Mouse (Mus musculus): ENCODE data around the gene Rab11fip2. TPM values are rescaled to one million over a fixed set of nuclear protein-coding genes. Genes with fewer than 3 reads are reported as not detected.

Rab11fip2 gene
- 1 to 10 TPM; 8.6 to 9.8 TPM for total RNA-seq (2021)
- 2.5 and 5.3 TPM in 2 replicates for polyA plus RNA-seq (2012; rRNA removed)
- long read RNA-seq: 0 reads

DNA sequence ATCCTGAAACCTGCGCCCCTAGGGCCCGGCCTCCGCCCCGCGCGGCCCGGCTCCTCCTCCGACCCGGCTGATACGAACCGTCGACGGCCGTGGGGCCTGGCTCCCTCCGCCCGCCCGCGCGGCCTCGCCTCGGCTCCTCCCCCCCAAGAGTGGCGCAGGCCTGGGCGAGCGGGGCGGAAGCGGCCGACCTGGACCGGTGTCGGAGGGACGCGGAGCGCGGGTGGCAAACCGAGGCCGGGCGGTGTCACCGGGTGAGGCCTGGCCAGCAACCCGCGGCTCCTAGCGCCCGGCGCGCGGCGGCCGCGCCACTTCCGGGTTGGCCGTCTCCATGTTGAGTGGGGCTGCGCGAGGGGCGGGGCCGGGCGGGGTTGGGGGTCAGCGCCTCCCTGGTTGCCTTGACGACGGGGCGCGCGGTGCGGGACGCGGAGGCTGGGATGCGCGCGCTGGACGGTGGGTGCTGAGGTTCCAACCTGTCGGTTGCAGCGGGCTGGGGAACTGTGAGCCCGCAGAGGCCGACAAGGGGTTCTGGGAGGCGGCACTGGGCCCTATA, at the start of gene Rab11fip2:
TSS of gene Rab11fip2 (minus strand) at position 333 of the 550 bp plus-strand sequence.
- peak; percentile 92 to 93 for DNase-seq
- no peaks in the 10 kb centered on the region for H3K27me3 ChIP-seq (ENCODE audit: control insufficient read depth, insufficient read depth, low read length)
- peaks cover 2% of the 10 kb centered on the region for H3K36me3 ChIP-seq (ENCODE audit: control insufficient read depth, insufficient read depth, low read length)
- H3K9ac ChIP-seq (ENCODE audit: low read depth, low read length): peak within 1 kb of the TSS; percentile 100
- no peak for TF ChIP-seq EP300 (IDR thresholded peaks at IDR 0.05; ENCODE audit: insufficient read depth, low read depth, low read length)
- 0 out of 2 replicates have a peak, but pooled peaks have one; percentile 40 for TF ChIP-seq POLR2A (IDR thresholded peaks at IDR 0.05; ENCODE audit: insufficient read depth, low read depth, low read length)
- TF ChIP-seq CTCF (IDR thresholded peaks at IDR 0.05): no peak; the same call in 1 of the 2 replicates
- peak within 1 kb of the TSS; percentile 78 for H3K4me3 ChIP-seq
- intact Hi-C loops (cut with DNase I): loop anchor here (5.0 kb wide), 2 partner anchors 129 to 199 kb away; no protein-coding TSS in a partner anchor
- under 1% methylated on average over 68 of the region's 72 CpGs for WGBS
- peak within 1 kb of the TSS; percentile 97 for H3K27ac ChIP-seq
- 0 out of 2 replicates have a peak, but pooled peaks cover 1% of the 10 kb centered on the region for H3K79me2 ChIP-seq (replicated peaks; ENCODE audit: control insufficient read depth, insufficient read depth, low read length)
- peaks cover 3% of the 10 kb centered on the region for H3K4me1 ChIP-seq (ENCODE audit: control insufficient read depth, insufficient read depth, low read length)

DNA sequence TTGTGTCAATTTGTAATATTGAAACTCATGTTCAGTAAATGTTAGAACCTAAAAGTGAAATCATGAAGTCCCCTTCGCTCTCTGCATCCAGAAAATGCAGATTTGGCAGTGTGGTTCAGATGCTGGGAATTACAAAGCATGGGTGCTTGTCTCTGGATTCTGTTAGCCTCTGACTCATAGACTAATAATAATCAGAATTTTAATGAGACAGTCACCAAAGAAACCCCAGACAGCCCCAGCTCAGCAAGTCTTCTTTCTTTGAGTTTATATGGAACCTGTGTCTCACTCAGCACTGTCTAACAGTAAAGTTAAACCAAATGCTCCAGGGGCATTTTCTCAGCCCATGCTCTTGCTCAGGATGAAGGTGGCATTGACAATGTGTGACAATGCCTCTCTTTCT, 38.1 kb upstream of the Rab11fip2 start:
- Histone ChIP-seq H3K27me3 (ENCODE audit: control insufficient read depth, insufficient read depth, low read length) (no peaks in the 10 kb centered on the region), H3K27ac (no peak overlapping the region), H3K9ac (ENCODE audit: low read depth, low read length) (no peak overlapping the region), H3K79me2 (replicated peaks; ENCODE audit: control insufficient read depth, insufficient read depth, low read length) (no peaks in the 10 kb centered on the region), H3K4me1 (ENCODE audit: control insufficient read depth, insufficient read depth, low read length) (no peaks in the 10 kb centered on the region), H3K36me3 (ENCODE audit: control insufficient read depth, insufficient read depth, low read length) (no peaks in the 10 kb centered on the region), H3K4me3 (no peak overlapping the region)
- 86% methylated on average over 1 of the region's 1 CpGs for WGBS
- DNase-seq: no peak
- intact Hi-C loops (cut with DNase I): no loop called here
- TF ChIP-seq EP300 (IDR thresholded peaks at IDR 0.05; ENCODE audit: insufficient read depth, low read depth, low read length): no peak
- TF ChIP-seq CTCF (IDR thresholded peaks at IDR 0.05): no peak
- TF ChIP-seq POLR2A (IDR thresholded peaks at IDR 0.05; ENCODE audit: insufficient read depth, low read depth, low read length): no peak

GRCm38 (mm10) chr19:59954936-59955335, 11.5 kb upstream of the Rab11fip2 start:
- WGBS: 71% methylated on average over 3 of the region's 3 CpGs
- no peak for DNase-seq
- Histone ChIP-seq H3K79me2 (replicated peaks; ENCODE audit: control insufficient read depth, insufficient read depth, low read length) (no peaks in the 10 kb centered on the region), H3K27me3 (ENCODE audit: control insufficient read depth, insufficient read depth, low read length) (no peaks in the 10 kb centered on the region), H3K27ac (no peak overlapping the region), H3K9ac (ENCODE audit: low read depth, low read length) (no peak overlapping the region), H3K4me1 (ENCODE audit: control insufficient read depth, insufficient read depth, low read length) (no peaks in the 10 kb centered on the region), H3K4me3 (no peak overlapping the region), H3K36me3 (ENCODE audit: control insufficient read depth, insufficient read depth, low read length) (no peaks in the 10 kb centered on the region)
- intact Hi-C loops (cut with DNase I): no loop called here
- TF ChIP-seq EP300 (IDR thresholded peaks at IDR 0.05; ENCODE audit: insufficient read depth, low read depth, low read length): no peak
- TF ChIP-seq POLR2A (IDR thresholded peaks at IDR 0.05; ENCODE audit: insufficient read depth, low read depth, low read length): no peak
- no peak for TF ChIP-seq CTCF (IDR thresholded peaks at IDR 0.05)

DNA sequence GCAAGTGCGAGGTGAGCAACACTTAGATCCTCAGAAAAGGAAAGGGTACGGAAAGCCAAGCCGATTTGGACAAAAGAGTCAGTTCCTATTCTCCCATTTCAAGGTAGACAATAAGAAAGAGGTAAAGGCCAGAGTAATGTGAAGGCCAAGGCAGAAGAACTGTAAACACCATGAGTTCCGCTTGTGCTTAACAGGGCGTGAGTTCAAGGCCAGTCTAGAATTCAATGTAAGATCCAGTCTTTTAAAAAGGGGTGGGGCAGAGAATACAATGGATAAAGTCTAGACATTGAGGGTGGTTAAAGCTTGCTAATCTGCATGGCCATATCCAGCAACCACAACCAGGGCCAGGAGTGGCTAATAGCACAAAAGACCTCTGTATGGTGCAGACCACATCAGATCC, 6.3 kb upstream of the Rab11fip2 start:
- Histone ChIP-seq H3K4me1 (ENCODE audit: control insufficient read depth, insufficient read depth, low read length) (no peaks in the 10 kb centered on the region), H3K4me3 (no peak overlapping the region), H3K27ac (no peak overlapping the region), H3K79me2 (replicated peaks; ENCODE audit: control insufficient read depth, insufficient read depth, low read length) (no peaks in the 10 kb centered on the region), H3K9ac (ENCODE audit: low read depth, low read length) (no peak overlapping the region), H3K27me3 (ENCODE audit: control insufficient read depth, insufficient read depth, low read length) (no peaks in the 10 kb centered on the region), H3K36me3 (ENCODE audit: control insufficient read depth, insufficient read depth, low read length) (no peaks in the 10 kb centered on the region)
- TF ChIP-seq CTCF (IDR thresholded peaks at IDR 0.05) (no peak), EP300 (IDR thresholded peaks at IDR 0.05; ENCODE audit: insufficient read depth, low read depth, low read length) (no peak), POLR2A (IDR thresholded peaks at IDR 0.05; ENCODE audit: insufficient read depth, low read depth, low read length) (no peak)
- intact Hi-C loops (cut with DNase I): no loop called here
- WGBS: 92% methylated on average over 5 of the region's 5 CpGs
- no peak for DNase-seq

DNA sequence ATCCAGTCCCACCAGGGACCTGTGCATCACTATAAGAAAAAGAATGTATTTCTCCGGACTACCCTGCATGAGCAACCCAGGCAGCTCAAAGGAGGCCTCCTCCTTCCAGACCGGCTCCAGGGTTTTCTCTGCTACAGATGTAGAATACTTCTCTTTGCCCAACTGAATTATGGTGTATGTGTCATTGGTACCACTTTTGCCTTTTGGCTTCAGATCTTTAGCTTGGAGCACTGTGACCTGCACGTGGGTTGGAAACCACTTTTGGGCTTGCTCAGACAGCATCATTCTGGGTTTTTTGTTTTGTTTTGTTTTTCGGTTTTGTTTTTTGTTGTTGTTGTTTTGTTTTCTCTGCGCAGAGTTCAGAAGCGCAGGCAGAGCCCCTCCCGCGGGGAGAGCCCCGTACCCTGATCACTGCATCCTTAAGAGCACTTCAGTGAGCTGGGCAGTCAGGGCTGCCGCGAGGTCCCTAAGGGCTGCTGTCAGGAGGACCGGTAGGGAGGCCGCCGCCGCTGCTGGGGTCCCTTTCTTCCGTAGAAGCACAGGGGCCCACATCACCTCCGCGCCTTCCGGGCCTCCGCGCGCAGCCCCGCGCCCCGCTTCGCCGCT, 635 bp downstream of the Rab11fip2 start:
- H3K4me3 ChIP-seq: peak overlapping the region; percentile 78
- peaks cover 2% of the 10 kb centered on the region for H3K36me3 ChIP-seq (ENCODE audit: control insufficient read depth, insufficient read depth, low read length)
- peak overlapping the region; percentile 97 for H3K27ac ChIP-seq
- 0 out of 2 replicates have a peak, but pooled peaks cover 1% of the 10 kb centered on the region for H3K79me2 ChIP-seq (replicated peaks; ENCODE audit: control insufficient read depth, insufficient read depth, low read length)
- peak overlapping the region; percentile 100 for H3K9ac ChIP-seq (ENCODE audit: low read depth, low read length)
- peaks cover 3% of the 10 kb centered on the region for H3K4me1 ChIP-seq (ENCODE audit: control insufficient read depth, insufficient read depth, low read length)
- no peak for TF ChIP-seq EP300 (IDR thresholded peaks at IDR 0.05; ENCODE audit: insufficient read depth, low read depth, low read length)
- 0 out of 2 replicates have a peak, but pooled peaks have one; percentile 20 for TF ChIP-seq CTCF (IDR thresholded peaks at IDR 0.05)
- intact Hi-C loops (cut with DNase I): loop anchor here (5.0 kb wide), 2 partner anchors 129 to 199 kb away; no protein-coding TSS in a partner anchor
- 2% methylated on average over 27 of the region's 27 CpGs for WGBS
- H3K27me3 ChIP-seq (ENCODE audit: control insufficient read depth, insufficient read depth, low read length): no peaks in the 10 kb centered on the region
- no peak for DNase-seq

DNA sequence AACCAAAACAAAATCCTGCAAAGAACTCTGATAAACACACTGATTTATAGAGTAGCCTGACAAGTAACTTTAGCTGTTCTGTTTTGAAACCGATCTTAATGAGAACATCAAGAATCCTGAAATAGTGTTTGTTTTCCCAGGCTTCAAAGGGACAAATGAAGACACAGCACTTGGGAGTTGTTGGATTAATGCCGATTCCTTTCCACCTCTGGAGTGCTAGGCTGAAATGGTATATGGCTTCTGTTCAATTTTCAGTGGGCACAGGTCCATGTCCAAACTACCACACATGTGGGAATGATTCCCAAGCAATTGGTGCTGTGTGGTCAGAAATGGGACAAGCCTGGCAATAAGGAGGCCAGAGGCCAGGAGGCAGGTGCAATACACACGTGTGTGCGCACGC, 3.7 kb downstream of the Rab11fip2 start:
- H3K79me2 ChIP-seq (replicated peaks; ENCODE audit: control insufficient read depth, insufficient read depth, low read length): 0 out of 2 replicates have a peak, but pooled peaks cover 1% of the 10 kb centered on the region
- H3K4me1 ChIP-seq (ENCODE audit: control insufficient read depth, insufficient read depth, low read length): peaks cover 3% of the 10 kb centered on the region
- H3K27me3 ChIP-seq (ENCODE audit: control insufficient read depth, insufficient read depth, low read length): no peaks in the 10 kb centered on the region
- intact Hi-C loops (cut with DNase I): loop anchor here (2.0 to 5.0 kb wide), 3 partner anchors 133 to 287 kb away; partner anchors contain the start of gene Fam204a
- TF ChIP-seq CTCF (IDR thresholded peaks at IDR 0.05) (no peak), EP300 (IDR thresholded peaks at IDR 0.05; ENCODE audit: insufficient read depth, low read depth, low read length) (no peak), POLR2A (IDR thresholded peaks at IDR 0.05; ENCODE audit: insufficient read depth, low read depth, low read length) (no peak)
- H3K36me3 ChIP-seq (ENCODE audit: control insufficient read depth, insufficient read depth, low read length): peaks cover 2% of the 10 kb centered on the region
- H3K4me3 ChIP-seq: no peak overlapping the region
- no peak overlapping the region for H3K27ac ChIP-seq
- DNase-seq: peak in 1 of 2 experiments; percentile 4
- no peak overlapping the region for H3K9ac ChIP-seq (ENCODE audit: low read depth, low read length)
- WGBS: 71% methylated on average over 5 of the region's 5 CpGs

Data from heart, adult 2 months (tissue).